Mouse (Mus musculus) hindbrain, embryonic 15.5 days (tissue): ENCODE measurements around the gene Eepd1. TPM values are rescaled to one million over a fixed set of nuclear protein-coding genes. Genes with fewer than 3 reads are reported as not detected.
"Not testable (repeated sequence)": the region's sequence is repeated elsewhere in the genome, so short reads cannot be mapped to it uniquely, and the experiment has no call there.

Experiments
- ATAC-seq: fragments of 200-750 bp; cut with Nextera tagmentation; 2 replicates; pipeline ENCODE4 v1.8.0; 2017; ENCODE audit warnings: low read depth, moderate number of reproducible peaks, moderate TSS enrichment; ENCODE audit not compliant: low FRiP score
- H3K27ac ChIP-seq: fragments of 300-500 bp; sonication (generic); replicated peaks from 2 replicates; pipeline ENCODE4 v1.5.1; 2015; ENCODE audit warnings: mild to moderate bottlenecking, inconsistent platforms
- H3K27me3 ChIP-seq: fragments of 300-500 bp; sonication (generic); 2 replicates; pipeline ENCODE4 v1.6.1; 2015; ENCODE audit warnings: control low read depth, inconsistent platforms
- H3K36me3 ChIP-seq: fragments of 300-500 bp; sonication (generic); 2 replicates; pipeline ENCODE4 v1.6.1; 2015; ENCODE audit warnings: control low read depth, inconsistent platforms
- H3K4me1 ChIP-seq: fragments of 300-500 bp; sonication (generic); replicated peaks from 2 replicates; pipeline ENCODE4 v1.6.1; 2015; ENCODE audit warnings: control low read depth, inconsistent platforms
- H3K4me2 ChIP-seq: fragments of 300-500 bp; sonication (generic); 2 replicates; pipeline ENCODE4 v1.6.1; 2015; ENCODE audit warnings: moderate library complexity, mild to moderate bottlenecking, inconsistent platforms
- H3K4me3 ChIP-seq: fragments of 300-500 bp; sonication (generic); 2 replicates; pipeline ENCODE4 v1.5.1; 2015; ENCODE audit warnings: mild to moderate bottlenecking, inconsistent platforms
- H3K9ac ChIP-seq: fragments of 300-500 bp; sonication (generic); 2 replicates; pipeline ENCODE4 v1.6.1; 2015; ENCODE audit warnings: inconsistent platforms
- H3K9me3 ChIP-seq: fragments of 300-500 bp; sonication (generic); 2 replicates; pipeline ENCODE4 v1.6.1; 2016; ENCODE audit warnings: control low read depth, inconsistent platforms
- whole genome bisulfite sequencing: fragments of 180-500 bp; shearing (Covaris S2); methylation state at CpG from one replicate; pipeline ENCODE4 v1.1.7; 2015; 5-methylcytosine and 5-hydroxymethylcytosine counted together
- polyA plus RNA-seq: library from polyadenylated mRNA; unstranded; fragments of >200 nt; fragmentation: Nextera tagmentation; extraction: Ambion mirVana; gene quantifications from 2 replicates; pipeline ENCODE4 v1.2.1, GENCODE M21; 2015

Gene Eepd1
- polyA plus RNA-seq, result 11.0 and 12.0 TPM in 2 replicates

GRCm38 (mm10) chr9:25481344-25482095, at the start of gene Eepd1:
Gene Eepd1 (plus strand): TSS chr9:25481547.
- ATAC-seq, result peak; percentile 98
- Histone ChIP-seq H3K27ac (peak within 1 kb of the TSS; percentile 70), H3K4me3 (peak within 1 kb of the TSS; percentile 67), H3K9me3 (no peaks in the 10 kb centered on the region), H3K9ac (peak within 1 kb of the TSS; percentile 59), H3K27me3 (no peaks in the 10 kb centered on the region), H3K4me2 (peak within 1 kb of the TSS; percentile 76), H3K36me3 (no peaks in the 10 kb centered on the region), H3K4me1 (peaks cover 48% of the 10 kb centered on the region)
- under 1% methylated on average over 75 of the region's 75 CpGs for WGBS

- no peak overlapping the region for H3K4me2 ChIP-seq
- no peaks in the 10 kb centered on the region for H3K4me1 ChIP-seq
- no peaks in the 10 kb centered on the region for H3K27me3 ChIP-seq
- ATAC-seq, result no peak
- H3K27ac ChIP-seq, result no peak overlapping the region
- no peaks in the 10 kb centered on the region for H3K9me3 ChIP-seq
- no peak overlapping the region for H3K4me3 ChIP-seq
- 92% methylated on average over 3 of the region's 3 CpGs for WGBS
- no peak overlapping the region for H3K9ac ChIP-seq
- H3K36me3 ChIP-seq, result no peaks in the 10 kb centered on the region
Observed at GRCm38 (mm10) chr9:25438836-25439235, 42.5 kb upstream of the Eepd1 start.

- ATAC-seq, H3K4me2 ChIP-seq, H3K4me3 ChIP-seq, H3K9me3 ChIP-seq, H3K27me3 ChIP-seq, H3K4me1 ChIP-seq, H3K27ac ChIP-seq, H3K9ac ChIP-seq, H3K36me3 ChIP-seq: not testable (repeated sequence)
- 89% methylated on average over 5 of the region's 5 CpGs for WGBS
Observed at GRCm38 (mm10) chr9:25440046-25440445, 41.3 kb upstream of the Eepd1 start.

GRCm38 (mm10) chr9:25442041-25442440, 39.3 kb upstream of the Eepd1 start:
- H3K27me3 ChIP-seq, result no peaks in the 10 kb centered on the region
- H3K27ac ChIP-seq, result no peak overlapping the region
- no peak overlapping the region for H3K9ac ChIP-seq
- no peaks in the 10 kb centered on the region for H3K36me3 ChIP-seq
- H3K9me3 ChIP-seq, result no peaks in the 10 kb centered on the region
- no peak for ATAC-seq
- no peaks in the 10 kb centered on the region for H3K4me1 ChIP-seq
- H3K4me3 ChIP-seq, result no peak overlapping the region
- H3K4me2 ChIP-seq, result no peak overlapping the region

- 80% methylated on average over 3 of the region's 3 CpGs for WGBS
- ATAC-seq, result no peak
- Histone ChIP-seq H3K4me1 (no peaks in the 10 kb centered on the region), H3K4me2 (no peak overlapping the region), H3K36me3 (no peaks in the 10 kb centered on the region), H3K27me3 (no peaks in the 10 kb centered on the region), H3K4me3 (no peak overlapping the region), H3K27ac (no peak overlapping the region), H3K9ac (no peak overlapping the region), H3K9me3 (no peaks in the 10 kb centered on the region)
Observed at GRCm38 (mm10) chr9:25443029-25443428, 38.3 kb upstream of the Eepd1 start.

DNA sequence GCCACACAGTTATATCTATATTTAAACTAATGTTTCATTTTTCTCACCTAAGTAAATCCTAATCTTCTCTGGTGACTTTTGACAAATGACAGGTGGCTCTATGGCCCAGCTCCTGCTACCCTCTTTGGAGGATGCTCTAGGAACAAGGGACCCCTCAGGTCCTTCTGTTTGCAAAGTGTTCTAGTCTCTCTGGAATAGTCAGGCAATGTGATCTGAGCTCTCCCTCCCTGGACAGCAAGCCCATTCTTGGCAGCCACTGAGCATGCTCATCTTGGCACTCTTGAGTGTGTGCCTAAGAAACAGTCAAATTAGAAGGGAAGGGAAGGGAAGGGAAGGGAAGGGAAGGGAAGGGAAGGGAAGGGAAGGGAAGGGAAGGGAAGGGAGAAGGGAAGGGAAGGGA, 37.8 kb upstream of the Eepd1 start:
- Histone ChIP-seq H3K36me3 (no peaks in the 10 kb centered on the region), H3K27me3 (no peaks in the 10 kb centered on the region), H3K4me1 (no peaks in the 10 kb centered on the region), H3K9me3 (no peaks in the 10 kb centered on the region), H3K4me2 (no peak overlapping the region), H3K27ac (no peak overlapping the region), H3K9ac (no peak overlapping the region), H3K4me3 (no peak overlapping the region)
- no peak for ATAC-seq

GRCm38 (mm10) chr9:25450394-25450793, 31.0 kb upstream of the Eepd1 start:
- WGBS, result 64% methylated on average over 4 of the region's 4 CpGs
- Histone ChIP-seq H3K27me3 (no peaks in the 10 kb centered on the region), H3K4me1 (no peaks in the 10 kb centered on the region), H3K36me3 (no peaks in the 10 kb centered on the region), H3K4me2 (no peak overlapping the region), H3K9me3 (no peaks in the 10 kb centered on the region), H3K27ac (no peak overlapping the region), H3K4me3 (no peak overlapping the region), H3K9ac (no peak overlapping the region)
- no peak for ATAC-seq

- Histone ChIP-seq H3K4me1 (no peaks in the 10 kb centered on the region), H3K9ac (no peak overlapping the region), H3K36me3 (no peaks in the 10 kb centered on the region), H3K9me3 (no peaks in the 10 kb centered on the region), H3K27me3 (no peaks in the 10 kb centered on the region), H3K4me3 (no peak overlapping the region), H3K4me2 (no peak overlapping the region), H3K27ac (no peak overlapping the region)
- 85% methylated on average over 2 of the region's 2 CpGs for WGBS
- no peak for ATAC-seq
Observed at GRCm38 (mm10) chr9:25455027-25455426, 26.3 kb upstream of the Eepd1 start.

GRCm38 (mm10) chr9:25460835-25461555, 20.4 kb upstream of the Eepd1 start:
- H3K4me3 ChIP-seq, result no peak overlapping the region
- ATAC-seq, result no peak
- whole genome bisulfite sequencing, result 88% methylated on average over 10 of the region's 10 CpGs
- H3K9ac ChIP-seq, result no peak overlapping the region
- no peaks in the 10 kb centered on the region for H3K27me3 ChIP-seq
- H3K27ac ChIP-seq, result no peak overlapping the region
- H3K9me3 ChIP-seq, result no peaks in the 10 kb centered on the region
- H3K4me2 ChIP-seq, result no peak overlapping the region
- H3K36me3 ChIP-seq, result no peaks in the 10 kb centered on the region
- no peaks in the 10 kb centered on the region for H3K4me1 ChIP-seq

DNA sequence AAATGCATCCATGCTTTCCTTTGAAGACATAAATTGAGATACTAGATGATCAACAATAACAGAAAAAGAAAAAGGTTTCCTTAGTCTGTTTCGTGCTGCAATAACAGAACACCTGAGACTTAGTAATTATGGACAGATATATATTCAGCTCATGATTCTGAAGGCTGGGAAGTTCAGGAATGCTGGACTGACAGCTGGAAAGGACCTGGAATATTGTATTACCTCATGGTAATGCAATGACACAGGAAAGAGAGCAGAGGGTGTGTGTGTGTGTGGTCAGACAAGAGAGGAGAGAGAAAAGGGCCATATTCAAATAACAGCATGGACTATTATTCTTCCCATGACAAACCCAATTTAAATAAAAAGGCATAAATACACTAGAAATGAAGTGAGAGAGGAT, 17.0 kb upstream of the Eepd1 start:
- no peaks in the 10 kb centered on the region for H3K27me3 ChIP-seq
- no peaks in the 10 kb centered on the region for H3K36me3 ChIP-seq
- no peaks in the 10 kb centered on the region for H3K4me1 ChIP-seq
- H3K9ac ChIP-seq, result no peak overlapping the region
- H3K27ac ChIP-seq, result no peak overlapping the region
- WGBS, result 88% methylated on average over 1 of the region's 1 CpGs
- no peak for ATAC-seq
- no peak overlapping the region for H3K4me3 ChIP-seq
- no peak overlapping the region for H3K4me2 ChIP-seq
- H3K9me3 ChIP-seq, result no peaks in the 10 kb centered on the region

DNA sequence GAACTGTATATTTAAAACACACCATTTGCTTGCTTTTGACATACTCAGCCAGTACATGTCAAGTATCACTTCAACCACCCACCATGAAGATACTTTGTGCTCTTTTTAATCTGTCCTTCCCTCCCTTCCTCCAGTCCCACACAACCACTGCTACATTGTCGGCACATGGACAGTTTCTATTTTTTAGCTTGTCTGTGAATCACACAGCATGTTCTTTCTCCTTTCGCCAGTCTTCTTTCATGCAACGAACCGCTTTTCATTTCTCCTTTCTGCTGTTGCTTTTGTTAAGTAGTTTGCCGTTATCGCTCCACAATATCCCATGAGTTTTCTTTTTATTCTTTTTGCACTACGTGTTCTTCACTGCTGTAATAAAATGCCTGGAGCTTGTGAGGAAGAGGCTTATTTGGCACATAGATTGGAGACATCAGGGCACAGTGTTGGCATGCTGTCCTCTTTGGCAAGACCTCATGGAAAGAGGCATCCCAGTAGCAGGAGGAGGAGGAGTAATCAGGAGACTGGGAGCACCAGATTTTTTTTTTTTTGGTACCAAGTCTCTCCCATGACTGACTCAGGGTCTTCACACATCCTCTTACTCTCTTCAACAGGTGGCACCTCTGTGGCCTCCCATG, 1.8 kb upstream of the Eepd1 start:
- H3K4me3 ChIP-seq, result no peak overlapping the region
- H3K4me2 ChIP-seq, result no peak overlapping the region
- no peaks in the 10 kb centered on the region for H3K27me3 ChIP-seq
- no peak for ATAC-seq
- H3K9ac ChIP-seq, result no peak overlapping the region
- WGBS, result 91% methylated on average over 7 of the region's 7 CpGs
- no peaks in the 10 kb centered on the region for H3K9me3 ChIP-seq
- no peaks in the 10 kb centered on the region for H3K36me3 ChIP-seq
- H3K4me1 ChIP-seq, result peaks cover 32% of the 10 kb centered on the region
- H3K27ac ChIP-seq, result no peak overlapping the region

DNA sequence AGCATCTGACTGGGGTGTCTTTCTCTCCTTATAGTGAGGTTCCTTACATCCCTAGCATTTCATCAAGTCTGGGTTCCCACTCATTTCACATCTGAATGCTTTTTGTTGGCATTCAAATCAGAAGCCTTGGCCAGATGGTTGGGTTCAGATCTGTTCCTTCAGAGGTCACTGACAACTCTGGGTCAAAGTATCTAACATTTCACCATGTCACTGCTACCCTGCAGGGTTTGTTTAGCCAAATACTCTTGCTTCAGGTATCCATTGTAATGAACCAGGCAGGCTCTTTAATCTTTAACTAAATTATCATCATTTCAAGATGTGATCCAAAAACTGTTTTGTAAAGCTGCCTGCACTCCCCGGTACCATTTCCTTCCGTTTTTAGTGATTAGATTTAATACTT, 671 bp upstream of the Eepd1 start:
- H3K4me1 ChIP-seq, result peaks cover 44% of the 10 kb centered on the region
- H3K9me3 ChIP-seq, result no peaks in the 10 kb centered on the region
- H3K4me3 ChIP-seq, result no peak overlapping the region
- H3K4me2 ChIP-seq, result peak overlapping the region; percentile 76
- 92% methylated on average over 2 of the region's 2 CpGs for WGBS
- H3K9ac ChIP-seq, result no peak overlapping the region; the same call in 1 of the 2 replicates
- no peak overlapping the region for H3K27ac ChIP-seq
- ATAC-seq, result no peak
- no peaks in the 10 kb centered on the region for H3K27me3 ChIP-seq
- no peaks in the 10 kb centered on the region for H3K36me3 ChIP-seq
